Mouse (Mus musculus): ENCODE measurements at regions not wholly inside any gene's neighbourhood (a gene's known extent, or its start where the extent isn't known, plus 50 kb on each side); places are given as distances from the start of the nearest gene placed in this dataset.
A peak's percentile ranks its signal among the peaks of the same experiment; 100 is the strongest.

GRCm38 (mm10) chr14:68447240-68447923 is 846.7 kb downstream of the Synb start:
- no peak for DNase-seq (ENCODE audit: low spot score in 2 of 2)
- intact Hi-C loops (cut with DNase I): no loop called here

- no peak for DNase-seq (ENCODE audit: low spot score in 2 of 2)
- intact Hi-C loops (cut with DNase I): no loop called here
These were observed 860.8 kb downstream of the Synb start for GRCm38 (mm10) chr14:68433326-68433725.

GRCm38 (mm10) chr14:68432111-68432510 is 862.0 kb downstream of the Synb start:
- intact Hi-C loops (cut with DNase I): no loop called here
- DNase-seq (ENCODE audit: low spot score in 2 of 2): no peak

GRCm38 (mm10) chr14:68427235-68427634 is 866.9 kb downstream of the Synb start:
- intact Hi-C loops (cut with DNase I): no loop called here
- no peak for DNase-seq (ENCODE audit: low spot score in 2 of 2)

GRCm38 (mm10) chr14:68392440-68392839 is 901.7 kb downstream of the Synb start:
- intact Hi-C loops (cut with DNase I): no loop called here
- DNase-seq (ENCODE audit: low spot score in 2 of 2): no peak

GRCm38 (mm10) chr14:68391875-68392274 is 902.2 kb downstream of the Synb start:
- intact Hi-C loops (cut with DNase I): no loop called here
- DNase-seq (ENCODE audit: low spot score in 2 of 2): no peak

- intact Hi-C loops (cut with DNase I): no loop called here
- peak; percentile 53 for DNase-seq (ENCODE audit: low spot score in 2 of 2)
These were observed 912.4 kb downstream of the Synb start for GRCm38 (mm10) chr14:68381741-68382140.

GRCm38 (mm10) chr14:68367696-68368095 is 926.4 kb downstream of the Synb start:
- intact Hi-C loops (cut with DNase I): no loop called here
- DNase-seq (ENCODE audit: low spot score in 2 of 2): peak; percentile 14 to 21

- DNase-seq (ENCODE audit: low spot score in 2 of 2): no peak
- intact Hi-C loops (cut with DNase I): no loop called here
These were observed 930.2 kb downstream of the Synb start for GRCm38 (mm10) chr14:68363892-68364291.

GRCm38 (mm10) chr14:68361998-68362397 is 932.1 kb downstream of the Synb start:
- no peak for DNase-seq (ENCODE audit: low spot score in 2 of 2)

GRCm38 (mm10) chr14:68361481-68361880 is 932.6 kb downstream of the Synb start:
- intact Hi-C loops (cut with DNase I): no loop called here
- DNase-seq (ENCODE audit: low spot score in 2 of 2): peak in 1 of 2 experiments; percentile 33

More at GRCm38 (mm10) chr14:68361998-68362397, 932.1 kb downstream of the Synb start:
- intact Hi-C loops (cut with DNase I): no loop called here

- intact Hi-C loops (cut with DNase I): no loop called here
- no peak for DNase-seq (ENCODE audit: low spot score in 2 of 2)
These were observed 937.7 kb downstream of the Synb start for GRCm38 (mm10) chr14:68356396-68356795.

GRCm38 (mm10) chr14:68355462-68355905 is 938.6 kb downstream of the Synb start:
- peak in 1 of 2 experiments; percentile 7 for DNase-seq (ENCODE audit: low spot score in 2 of 2)
- intact Hi-C loops (cut with DNase I): no loop called here

GRCm38 (mm10) chr14:68345527-68345926 is 948.6 kb downstream of the Synb start:
- no peak for DNase-seq (ENCODE audit: low spot score in 2 of 2)
- intact Hi-C loops (cut with DNase I): no loop called here

GRCm38 (mm10) chr14:68344715-68345114 is 949.4 kb downstream of the Synb start:
- intact Hi-C loops (cut with DNase I): no loop called here
- no peak for DNase-seq (ENCODE audit: low spot score in 2 of 2)

- intact Hi-C loops (cut with DNase I): no loop called here
- no peak for DNase-seq (ENCODE audit: low spot score in 2 of 2)
These were observed 955.7 kb downstream of the Synb start for GRCm38 (mm10) chr14:68338440-68338839.

GRCm38 (mm10) chr14:68325061-68325460 is 969.0 kb downstream of the Synb start:
- DNase-seq (ENCODE audit: low spot score in 2 of 2): no peak
- intact Hi-C loops (cut with DNase I): no loop called here

GRCm38 (mm10) chr14:68323008-68323407 is 971.1 kb downstream of the Synb start:
- no peak for DNase-seq (ENCODE audit: low spot score in 2 of 2)
- intact Hi-C loops (cut with DNase I): no loop called here

- intact Hi-C loops (cut with DNase I): no loop called here
- peak in 1 of 2 experiments; percentile 33 for DNase-seq (ENCODE audit: low spot score in 2 of 2)
These were observed 986.0 kb downstream of the Synb start for GRCm38 (mm10) chr14:68307973-68308660.

- intact Hi-C loops (cut with DNase I): no loop called here
- DNase-seq (ENCODE audit: low spot score in 2 of 2): no peak
These were observed 988.9 kb downstream of the Synb start for GRCm38 (mm10) chr14:68305166-68305565.

GRCm38 (mm10) chr14:68301710-68302109 is 992.4 kb downstream of the Synb start:
- intact Hi-C loops (cut with DNase I): no loop called here
- no peak for DNase-seq (ENCODE audit: low spot score in 2 of 2)

Measured in left cerebral cortex, postnatal 14 days (tissue).